Mouse (Mus musculus) NIH3T3 (cell line): ENCODE measurements around the gene Itpr2.
"Not testable (repeated sequence)": the region's sequence is repeated elsewhere in the genome, so short reads cannot be mapped to it uniquely, and the experiment has no call there.

Source experiments
- DNase-seq: peaks from one replicate; pipeline ENCODE4 v3.0.0-alpha.2; 2012; ENCODE audit warnings: low read depth

Gene Itpr2

DNA sequence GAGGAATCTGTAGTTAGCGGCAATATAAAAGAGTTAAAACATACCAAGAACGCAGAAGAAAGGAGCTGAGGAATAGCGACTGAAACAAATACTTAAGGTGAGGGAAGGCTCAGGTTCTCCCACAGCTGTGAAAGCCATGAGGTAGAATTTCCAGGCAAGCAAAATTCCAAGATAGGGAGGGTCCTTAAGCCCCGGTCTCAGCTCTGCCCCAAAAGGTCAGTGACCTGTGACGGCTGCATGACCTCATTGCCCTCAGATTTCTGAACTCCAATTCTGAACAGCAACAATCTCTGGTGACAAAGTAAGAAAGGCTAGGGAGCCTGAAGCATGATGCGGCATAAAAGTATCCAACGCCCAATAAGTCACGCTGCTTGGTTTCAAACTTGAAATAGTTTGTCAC is 33.7 kb downstream of the Itpr2 start:
- DNase-seq = no peak

DNA sequence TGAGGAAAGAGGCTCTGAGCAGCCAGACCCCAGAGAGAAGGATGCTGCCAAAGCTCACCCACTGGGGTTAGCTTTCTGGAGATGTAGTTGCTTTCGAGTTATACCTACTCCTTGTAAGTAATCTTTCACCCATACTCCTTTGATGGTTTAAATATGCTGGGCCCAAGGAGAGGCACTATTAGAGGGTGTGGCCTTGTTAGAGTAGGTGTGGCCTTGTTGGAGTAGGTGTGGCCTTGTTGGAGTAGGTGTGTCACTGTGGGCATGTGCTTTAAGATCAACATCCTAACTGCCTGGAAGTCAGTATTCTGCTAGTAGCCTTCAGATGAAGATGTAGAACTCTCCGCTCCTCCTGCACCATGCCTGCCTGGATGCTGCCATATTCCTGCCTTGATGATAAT is 37.4 kb downstream of the Itpr2 start:
- DNase-seq = not testable (repeated sequence)

DNA sequence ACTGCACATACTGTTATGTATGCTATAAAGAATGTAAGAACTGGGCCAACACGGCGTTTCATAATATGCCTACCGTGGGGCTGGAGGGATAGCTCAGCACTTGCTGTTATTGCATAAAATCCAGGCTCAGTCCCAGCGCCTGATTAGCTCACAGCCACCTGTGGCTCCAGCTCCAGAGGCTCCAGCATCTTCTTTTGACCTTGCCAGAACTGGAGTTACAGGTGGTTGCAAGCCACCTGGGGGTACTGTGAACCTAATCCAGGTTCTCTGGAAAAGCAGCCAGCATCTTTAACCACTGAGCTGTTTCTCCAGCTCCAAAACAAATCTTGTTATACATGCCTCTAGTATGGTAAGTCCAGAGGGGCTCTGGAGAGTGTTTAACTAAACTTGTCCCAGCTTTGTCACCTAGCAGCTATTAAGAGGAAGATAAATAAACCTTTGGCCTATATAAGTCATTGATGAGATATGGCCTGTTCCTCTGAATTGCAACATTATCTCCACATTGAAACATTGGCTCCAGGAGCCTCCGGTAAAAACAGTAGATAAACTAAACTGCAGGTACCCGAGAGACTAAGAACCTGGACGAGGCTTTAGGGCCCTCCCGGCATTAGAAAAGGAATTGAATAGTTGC is 37.9 kb downstream of the Itpr2 start:
- DNase-seq = peak; percentile 47

- DNase-seq = no peak
Measured at GRCm38 (mm10) chr6:146460936-146461335, 41.1 kb downstream of the Itpr2 start.

GRCm38 (mm10) chr6:146458436-146458835 is 43.6 kb downstream of the Itpr2 start:
- DNase-seq = no peak

DNA sequence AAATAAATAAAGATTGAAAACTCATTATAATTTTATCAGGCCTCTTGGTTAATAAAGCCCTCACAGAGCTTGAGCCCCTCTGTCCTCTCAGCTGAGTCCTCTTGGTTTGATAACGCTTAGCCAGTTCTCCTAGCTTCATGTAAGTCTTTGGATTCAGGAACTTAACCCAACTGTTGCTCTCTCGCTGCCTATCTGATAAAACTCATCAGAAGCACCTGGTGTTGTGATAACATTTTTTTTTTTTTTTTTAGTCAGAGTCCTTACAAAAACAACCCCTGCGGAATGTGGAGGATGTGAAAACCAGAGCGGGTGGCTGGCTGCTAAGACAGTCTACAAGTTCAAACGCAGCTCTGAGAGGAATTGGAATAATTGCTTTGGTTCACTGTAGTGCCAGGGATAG is 45.3 kb downstream of the Itpr2 start:
- no peak for DNase-seq

DNA sequence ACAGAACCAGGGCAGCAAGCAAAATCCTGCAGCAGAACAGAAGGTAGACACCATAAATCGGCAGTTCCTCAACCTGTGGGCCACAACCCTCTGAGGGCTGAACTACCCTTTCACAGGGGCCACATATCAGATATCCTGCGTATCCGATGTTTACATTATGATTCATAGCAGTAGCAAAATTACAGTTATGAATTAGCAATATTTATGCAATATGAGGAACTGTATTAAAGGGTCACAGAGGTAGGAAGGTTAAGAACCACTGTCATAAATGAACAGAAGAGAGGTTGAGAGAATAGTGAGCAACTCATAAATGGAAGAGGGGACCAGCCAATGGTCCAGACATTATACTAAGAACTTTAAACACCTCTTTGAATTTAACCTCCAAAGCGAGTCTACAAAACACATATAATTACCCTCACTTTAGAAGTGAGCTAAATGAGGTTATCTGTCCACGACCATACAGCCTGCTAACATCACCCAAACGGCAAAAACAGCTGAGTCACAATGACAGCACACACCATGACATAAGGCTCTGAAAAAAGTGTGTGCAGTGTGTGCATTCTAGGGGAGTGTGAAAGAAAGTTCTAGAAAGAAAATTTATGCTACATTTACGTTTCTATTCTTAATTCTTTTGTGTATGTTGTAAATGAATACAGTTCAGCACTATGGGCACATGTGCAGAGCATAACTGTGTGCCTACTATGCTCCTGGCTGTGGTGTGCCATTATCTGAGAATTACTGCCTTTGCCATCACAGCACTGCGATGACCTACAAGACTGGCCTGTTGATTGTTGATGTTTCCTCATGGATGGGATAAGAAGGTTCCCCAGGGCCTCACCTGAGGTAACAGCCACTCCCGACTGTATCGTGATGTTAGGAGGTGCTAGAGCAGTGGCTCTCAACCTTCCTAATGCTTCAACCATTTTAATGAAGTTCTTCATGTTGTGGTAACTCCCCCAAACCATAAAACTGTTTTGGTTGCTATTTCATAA is 47.2 kb downstream of the Itpr2 start:
- no peak for DNase-seq

GRCm38 (mm10) chr6:146452474-146452873 is 49.5 kb downstream of the Itpr2 start:
- no peak for DNase-seq

DNA sequence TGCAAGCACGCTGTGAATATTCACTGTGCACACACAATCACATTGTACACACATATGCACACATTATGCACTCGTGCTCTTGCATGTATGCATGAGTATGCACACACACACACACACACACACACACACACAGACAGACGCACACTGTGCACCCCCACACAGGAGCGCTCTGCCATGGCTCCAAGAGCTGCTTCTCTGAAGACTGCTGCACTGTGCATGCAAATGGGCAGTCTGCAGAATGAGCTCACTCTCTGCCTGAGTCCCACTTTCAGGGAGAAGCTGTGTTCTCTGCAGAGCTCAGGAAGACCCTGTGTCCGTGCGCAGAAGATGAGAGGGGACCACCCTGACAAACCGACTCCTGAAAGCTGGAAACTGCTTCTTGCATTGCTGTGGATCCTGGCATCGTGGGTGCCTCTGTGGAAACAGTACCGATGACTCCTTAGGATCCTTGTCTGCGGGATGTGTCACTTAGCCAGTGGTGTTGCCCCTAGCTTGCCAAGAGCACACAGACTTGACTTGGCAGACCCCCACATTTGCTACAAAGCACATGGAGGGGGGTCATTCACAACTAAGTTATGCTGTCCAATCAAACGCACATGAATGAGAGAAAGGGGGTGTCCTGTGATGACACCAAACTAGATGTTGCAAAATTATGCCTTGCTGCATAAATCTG is 55.9 kb downstream of the Itpr2 start:
- no peak for DNase-seq

DNA sequence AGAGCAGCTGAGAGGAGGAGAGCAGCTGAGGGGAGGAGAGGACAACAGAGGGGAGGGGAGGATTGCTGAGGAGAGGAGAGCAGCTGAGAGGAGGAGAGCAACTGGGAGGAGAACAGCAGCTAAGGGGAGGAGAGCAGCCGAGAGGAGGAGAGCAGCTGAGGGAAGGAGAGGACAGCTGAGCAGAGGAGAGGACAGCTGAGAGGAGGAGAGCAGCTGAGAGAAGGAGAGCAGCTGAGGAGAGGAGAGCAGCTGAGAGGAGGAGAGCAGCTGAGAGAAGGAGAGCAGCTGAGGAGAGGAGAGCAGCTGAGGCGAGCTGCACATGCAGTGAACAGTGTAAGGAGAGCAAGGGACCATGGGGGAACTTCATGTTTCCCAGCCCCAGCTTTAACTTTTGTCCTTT is 62.2 kb downstream of the Itpr2 start:
- DNase-seq = no peak

DNA sequence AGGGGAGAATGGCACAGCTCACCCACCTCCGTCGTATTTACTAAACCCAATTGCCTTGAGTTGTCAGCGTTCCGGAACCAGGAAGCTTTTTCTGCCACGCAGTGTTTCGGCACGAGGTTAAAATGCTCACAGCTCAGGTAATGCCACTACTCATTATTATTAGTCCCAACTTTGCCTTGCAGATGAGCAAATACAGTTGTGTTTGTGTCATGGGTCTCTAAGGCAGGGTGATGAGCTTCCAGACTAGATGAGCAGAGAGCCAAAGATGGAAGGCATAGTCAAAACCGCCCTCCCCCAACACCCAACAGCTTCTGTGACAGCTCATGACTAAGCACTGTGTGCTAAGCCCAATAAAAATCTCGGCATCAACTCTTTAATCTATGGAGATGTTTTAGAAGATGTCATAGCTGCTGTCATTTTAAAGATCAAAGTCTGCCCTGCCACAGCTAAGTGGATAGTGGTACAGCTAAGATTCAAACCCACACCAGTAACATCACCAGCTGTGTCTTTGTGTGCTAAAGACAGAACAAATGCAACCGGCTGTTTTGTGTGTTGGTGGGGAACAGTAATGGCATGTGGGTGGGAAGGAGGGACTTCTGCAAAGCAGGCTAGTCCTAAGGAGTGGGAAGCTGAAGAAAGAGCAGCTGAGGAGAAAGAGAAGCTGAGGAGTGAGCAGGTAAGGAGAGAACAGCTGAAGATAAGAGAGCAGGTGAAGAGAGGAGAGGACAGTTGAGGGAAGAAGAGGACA is 62.8 kb downstream of the Itpr2 start:
- DNase-seq = peak; percentile 29

- DNase-seq = no peak
Measured at GRCm38 (mm10) chr6:146438057-146438456, 64.0 kb downstream of the Itpr2 start.

- peak; percentile 52 for DNase-seq
Measured at GRCm38 (mm10) chr6:146436916-146437496, 65.0 kb downstream of the Itpr2 start.

GRCm38 (mm10) chr6:146434217-146434616 is 67.8 kb downstream of the Itpr2 start:
- DNase-seq = no peak

- DNase-seq = peak; percentile 79
Measured at GRCm38 (mm10) chr6:146432218-146432865, 69.7 kb downstream of the Itpr2 start.

DNA sequence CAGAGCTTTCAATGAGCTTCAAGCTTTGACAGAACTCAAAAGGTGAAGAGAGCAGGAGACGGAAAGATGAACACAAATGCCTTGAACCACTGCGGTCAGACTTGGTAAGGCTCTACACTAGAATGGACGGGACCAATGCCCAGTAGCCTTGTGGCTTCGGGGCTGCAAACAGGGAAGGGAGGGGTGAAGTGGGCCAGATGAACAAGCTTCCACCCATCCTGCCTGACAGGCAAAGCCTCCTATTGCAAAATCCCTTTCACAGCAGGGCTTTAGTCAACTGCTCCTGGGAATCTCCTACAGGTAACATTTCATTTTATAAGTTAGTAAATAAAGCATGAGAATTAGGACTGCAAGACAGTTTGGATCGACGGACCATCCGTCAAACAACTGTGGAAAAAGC is 70.2 kb downstream of the Itpr2 start:
- peak; percentile 50 for DNase-seq

GRCm38 (mm10) chr6:146429694-146430380 is 72.2 kb downstream of the Itpr2 start:
- DNase-seq = peak; percentile 40

DNA sequence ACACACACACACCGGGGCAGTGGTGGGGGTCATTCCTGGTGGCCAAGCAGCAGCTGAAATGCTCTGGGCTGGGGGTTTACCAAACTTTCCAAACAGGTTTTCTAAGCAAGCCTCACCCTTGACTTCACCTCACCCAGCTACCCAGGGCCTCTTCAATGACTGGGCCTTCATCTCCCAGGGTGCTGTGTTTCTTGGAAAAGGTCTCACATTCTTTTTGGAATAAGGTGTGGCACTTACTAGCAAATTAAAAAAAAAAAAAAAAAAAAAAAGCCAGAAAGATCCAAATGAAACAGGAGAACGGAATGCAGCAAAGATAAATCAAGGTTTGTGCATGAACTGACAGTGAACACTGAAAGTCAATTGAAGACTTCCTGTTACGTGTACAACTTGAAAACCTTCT is 77.2 kb downstream of the Itpr2 start:
- DNase-seq = peak; percentile 38

DNA sequence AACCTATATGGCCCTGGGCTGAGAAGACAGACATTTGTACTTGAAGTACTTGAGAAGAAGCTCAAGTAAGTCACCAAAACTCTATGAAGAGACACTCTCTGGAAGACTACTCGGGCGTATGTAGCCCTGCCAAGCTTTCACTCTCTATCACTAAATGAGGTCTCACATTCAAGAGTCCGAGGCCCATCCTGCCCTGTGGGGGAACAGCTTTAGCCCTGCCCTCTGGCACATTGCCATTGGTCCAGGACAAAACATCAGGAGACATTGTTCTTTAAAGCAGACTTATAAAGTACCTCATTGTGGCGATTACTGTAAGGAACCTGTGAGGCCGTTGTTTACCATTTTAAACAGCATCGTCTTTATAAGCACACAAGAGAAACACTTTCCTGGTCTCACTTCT is 77.7 kb downstream of the Itpr2 start:
- peak; percentile 35 for DNase-seq

GRCm38 (mm10) chr6:146420718-146421117 is 81.3 kb downstream of the Itpr2 start:
- no peak for DNase-seq
